Mouse (Mus musculus): ENCODE data around the gene Bag2. TPM values are rescaled to one million over a fixed set of nuclear protein-coding genes. Genes with fewer than 3 reads are reported as not detected.

Bag2 gene
- polyA plus RNA-seq (2012; rRNA removed) = 27.1 and 31.9 TPM in 2 replicates

DNA sequence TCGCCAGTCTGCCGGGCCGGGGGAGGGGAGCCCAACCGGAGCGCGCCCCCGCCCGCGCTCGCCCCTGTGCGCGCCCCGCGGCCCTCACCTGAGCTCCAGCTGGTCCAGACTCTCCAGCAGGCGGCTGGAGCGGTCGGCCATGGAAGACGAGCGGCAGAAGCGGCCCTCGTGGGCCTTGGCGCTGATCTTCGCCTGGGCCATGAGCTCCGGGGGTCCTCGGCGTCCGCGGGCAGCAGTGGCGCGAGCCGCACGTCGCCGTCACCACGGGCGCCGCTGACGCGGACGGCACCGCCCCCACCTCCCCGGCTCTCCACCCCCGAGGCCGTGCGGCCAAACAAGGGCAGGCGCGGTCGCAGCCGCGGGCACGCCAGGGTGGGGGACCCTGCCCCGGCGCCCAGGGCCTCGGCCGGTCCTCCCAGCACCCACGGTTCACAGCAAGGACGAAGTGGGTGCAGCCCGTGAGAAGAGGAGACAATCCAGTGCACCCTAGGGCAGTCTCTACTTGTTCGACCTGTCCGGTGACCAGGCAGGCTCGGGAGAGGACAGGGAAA lies at the start of gene Bag2:
Bag2 (minus strand) TSS at position 305 of the 551 bp plus-strand sequence.

DNA sequence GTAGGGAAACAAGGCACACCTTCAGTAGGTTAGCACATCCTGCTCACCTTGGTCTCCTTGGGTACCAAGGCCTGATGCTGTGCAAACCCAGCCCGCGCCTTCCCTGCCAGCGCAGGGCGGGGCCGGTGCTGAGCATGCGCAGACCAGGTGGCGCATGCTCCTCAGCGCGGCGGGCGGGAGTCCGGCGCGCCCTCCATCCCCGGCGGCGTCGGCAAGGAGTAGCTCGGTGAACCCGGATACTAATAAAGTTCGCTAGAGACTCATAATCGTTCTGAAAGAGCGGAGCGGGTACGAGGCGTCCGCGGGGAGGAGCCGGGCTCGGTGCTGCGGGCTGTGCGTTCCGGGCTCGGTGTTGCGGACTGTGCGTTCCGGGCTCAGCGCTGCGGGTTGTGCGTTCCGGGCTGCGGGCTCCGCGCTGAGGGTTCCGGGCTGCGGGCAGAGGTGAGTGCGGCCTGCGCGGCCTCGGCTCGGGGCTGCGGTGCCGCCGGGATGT lies 37.8 kb downstream of the Bag2 start, which contains the start of gene Rab23:
Rab23 (plus strand) TSS at position 155 of the 493 bp plus-strand sequence.

Other genes with a start within 250 kb of the Bag2 start
- gene Prim2, start 88.0 kb downstream of the Bag2 start, polyA plus RNA-seq (2012; rRNA removed) = 33.6 and 40.0 TPM in 2 replicates
- 2.1 and 3.3 TPM in 2 replicates for gene Rab23, start 37.9 kb downstream of the Bag2 start, polyA plus RNA-seq (2012; rRNA removed)
- 5.8 and 6.8 TPM in 2 replicates for gene Zfp451, start 56.8 kb upstream of the Bag2 start, polyA plus RNA-seq (2012; rRNA removed)
- 0.56 and 0.57 TPM in 2 replicates for gene Bend6, start 150.0 kb upstream of the Bag2 start, polyA plus RNA-seq (2012; rRNA removed)
- 5.4 and 5.7 TPM in 2 replicates for gene Dst, start 150.4 kb upstream of the Bag2 start, polyA plus RNA-seq (2012; rRNA removed)